Mouse (Mus musculus) cerebellum, adult 2 months (tissue): Measurements from ENCODE around the gene Dclk1.

Experiments used
- CTCF ChIP-seq: fragments of 200-500 bp; IDR thresholded peaks from 2 replicates; pipeline ENCODE4 v1.5.1; 2011; ENCODE audit warnings: low read depth, mild to moderate bottlenecking, control low read depth, low read length, moderate library complexity, borderline replicate concordance; ENCODE audit not compliant: insufficient read depth
- POLR2A ChIP-seq: fragments of 200-500 bp; IDR thresholded peaks from 2 replicates; pipeline ENCODE4 v1.6.1; 2011; ENCODE audit warnings: low read length, control low read depth, borderline replicate concordance; ENCODE audit not compliant: insufficient read depth

- TF ChIP-seq POLR2A (no peak), CTCF (no peak)
Measured at GRCm38 (mm10) chr3:55571552-55572296, 329.6 kb downstream of the Dclk1 start.
